Mouse (Mus musculus) liver, adult 2 months (tissue): ENCODE measurements around the gene Insc.

Source experiments
- CTCF ChIP-seq: fragments of 200-500 bp; IDR thresholded peaks from 2 replicates; pipeline ENCODE4 v1.5.1; 2011; ENCODE audit warnings: low read depth, low read length, control low read depth
- POLR2A ChIP-seq: fragments of 200-500 bp; IDR thresholded peaks from 2 replicates; pipeline ENCODE4 v1.6.1; 2011; ENCODE audit warnings: low read length, control low read depth; ENCODE audit not compliant: insufficient read depth; ENCODE audit errors: extremely low read depth

DNA sequence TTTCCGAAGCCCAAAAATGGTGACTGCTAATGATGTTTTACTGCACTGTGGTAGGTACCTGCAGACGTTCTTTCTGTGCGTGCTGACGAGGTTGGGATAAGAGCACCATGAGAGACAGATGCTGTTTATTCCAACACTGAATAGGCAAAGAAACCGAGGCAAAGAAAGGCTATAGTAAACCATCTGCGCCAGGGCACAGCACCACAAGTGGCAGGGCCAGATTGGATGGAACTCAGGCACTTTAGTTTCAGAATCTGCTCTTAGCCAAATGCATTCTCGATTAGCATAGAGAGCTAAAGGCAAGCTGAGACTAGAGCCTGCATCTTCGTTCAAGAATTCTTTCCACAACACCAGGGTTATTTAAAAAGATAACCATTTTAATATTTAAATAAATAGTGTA, 59.1 kb downstream of the Insc start:
- TF ChIP-seq CTCF: no peak
- no peak for TF ChIP-seq POLR2A
